Mouse (Mus musculus) heart, adult 2 months (tissue): Measurements from ENCODE around the gene Tmem79.
"Not testable (repeated sequence)": the region's sequence is repeated elsewhere in the genome, so short reads cannot be mapped to it uniquely, and the experiment has no call there.

ENCODE experiments used
- CTCF ChIP-seq: fragments of 200-600 bp; IDR thresholded peaks from 2 replicates; pipeline ENCODE4 v1.8.1; 2022; ENCODE audit warnings: antibody characterized with exemption, mild to moderate bottlenecking, moderate library complexity
- EP300 ChIP-seq: fragments of 200-500 bp; IDR thresholded peaks from 2 replicates; pipeline ENCODE4 v1.6.1; 2011; ENCODE audit warnings: low read depth, low read length, control low read depth; ENCODE audit not compliant: insufficient read depth
- POLR2A ChIP-seq: fragments of 200-500 bp; IDR thresholded peaks from 2 replicates; pipeline ENCODE4 v1.6.1; 2011; ENCODE audit warnings: mild to moderate bottlenecking, low read depth, low read length, control low read depth; ENCODE audit not compliant: insufficient read depth

DNA sequence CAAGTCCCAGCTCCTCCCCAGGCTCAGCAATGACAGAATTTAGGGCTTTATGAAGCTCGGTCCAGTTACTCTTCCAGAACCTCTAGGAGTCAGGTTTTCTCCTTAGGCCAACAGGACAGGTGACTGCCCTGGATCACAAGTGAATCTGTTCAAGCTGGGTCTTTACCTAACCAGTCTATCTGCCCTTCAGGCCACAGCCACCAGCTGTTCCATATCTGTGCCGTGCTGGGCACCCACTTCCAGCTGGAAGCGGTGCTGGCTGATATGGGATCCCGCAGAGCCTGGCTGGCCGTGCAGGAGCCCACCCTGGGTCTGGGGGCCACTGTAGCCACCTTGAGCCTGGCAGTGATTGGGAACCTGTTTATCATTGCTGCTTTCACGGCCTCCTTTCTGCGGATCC is 46.4 kb upstream of the Tmem79 start:
- TF ChIP-seq CTCF, POLR2A, EP300: not testable (repeated sequence)
